Mouse (Mus musculus) liver, adult 10 weeks (tissue): ENCODE results near the gene Vmn2r30. TPM values are rescaled to one million over a fixed set of nuclear protein-coding genes. Genes with fewer than 3 reads are reported as not detected.

Source experiments
- polyA plus RNA-seq: library from polyadenylated mRNA; stranded (reverse); fragments of 350-450 nt; fragmentation: Illumina TruSeq; extraction: RNeasy Lipid Tissue Mini Kit (QIAGEN cat#74804); gene quantifications from one replicate; pipeline ENCODE4 v1.2.3, GENCODE M21; 2014; ENCODE audit warnings: low read depth, low replicate concordance

Vmn2r30 gene
- not detected for polyA plus RNA-seq

GRCm38 (mm10) chr7:7337509-7337908 lies at the start of gene Vmn2r30:
Vmn2r30 (minus strand) TSS chr7:7337609.

GRCm38 (mm10) chr7:7374431-7374830 lies 37.0 kb upstream of the Vmn2r30 start, which contains the start of gene Gm45783:
Gm45783 (minus strand) TSS chr7:7374573.

GRCm38 (mm10) chr7:7277966-7278567 lies 59.3 kb downstream of the Vmn2r30 start, which contains the start of gene Gm45844:
Gm45844 (minus strand) TSS chr7:7278289.

Other genes with a start within 250 kb of the Vmn2r30 start
- 4.1 TPM for gene Zfp954, start 216.1 kb downstream of the Vmn2r30 start, polyA plus RNA-seq
- 0.50 TPM for gene Zfp773, start 200.9 kb downstream of the Vmn2r30 start, polyA plus RNA-seq
- 2.1 TPM for gene Zfp418, start 166.3 kb downstream of the Vmn2r30 start, polyA plus RNA-seq
- gene Zfp772, start 127.6 kb downstream of the Vmn2r30 start, polyA plus RNA-seq = 2.3 TPM
- gene Vmn2r29, start 90.3 kb downstream of the Vmn2r30 start, polyA plus RNA-seq = 3.3 TPM
- 4.6 TPM for gene Gm45844, start 59.3 kb downstream of the Vmn2r30 start, polyA plus RNA-seq
- 49.8 TPM for gene Clcn4, start 36.8 kb downstream of the Vmn2r30 start, polyA plus RNA-seq
- gene Gm45783, start 37.0 kb upstream of the Vmn2r30 start, polyA plus RNA-seq = not detected
- not detected for gene Vmn2r31, start 62.1 kb upstream of the Vmn2r30 start, polyA plus RNA-seq
- gene Vmn2r32, start 142.4 kb upstream of the Vmn2r30 start, polyA plus RNA-seq = not detected
- gene Vmn2r33, start 229.2 kb upstream of the Vmn2r30 start, polyA plus RNA-seq = not detected